Mouse (Mus musculus) adrenal gland (tissue): Measurements from ENCODE around the gene Olfr1061.
"Not testable (repeated sequence)": the region's sequence is repeated elsewhere in the genome, so short reads cannot be mapped to it uniquely, and the experiment has no call there.

ENCODE experiments used
- intact Hi-C: fragments of 180-260 bp; cut with DNase I; formaldehyde crosslinking; loops from one replicate; pipeline ENCODE4 v1.15.1; 2025
- long read RNA-seq, 2 experiments: library from polyadenylated mRNA; unstranded; transcript quantifications; one replicate each; pipeline ENCODE4 v2.0.0; 2020; ENCODE audit warnings: borderline replicate concordance in 1 of 2; ENCODE audit not compliant: insufficient replicate concordance in 1 of 2

The Olfr1061 gene
- long read RNA-seq, experiment 1: 0 reads
- long read RNA-seq, experiment 2: 0 reads

GRCm38 (mm10) chr2:86413950-86414349 lies at the start of gene Olfr1061:
Olfr1061 (minus strand) TSS chr2:86414050.
- intact Hi-C loops: no loop called here

- intact Hi-C loops: no loop called here
These were observed 46.6 kb upstream of the Olfr1061 start for GRCm38 (mm10) chr2:86460434-86460833.

- intact Hi-C loops: no loop called here
These were observed 42.3 kb upstream of the Olfr1061 start, which contains the start of gene Olfr1066 for GRCm38 (mm10) chr2:86456169-86456568. Olfr1066 (minus strand) TSS chr2:86456269.

DNA sequence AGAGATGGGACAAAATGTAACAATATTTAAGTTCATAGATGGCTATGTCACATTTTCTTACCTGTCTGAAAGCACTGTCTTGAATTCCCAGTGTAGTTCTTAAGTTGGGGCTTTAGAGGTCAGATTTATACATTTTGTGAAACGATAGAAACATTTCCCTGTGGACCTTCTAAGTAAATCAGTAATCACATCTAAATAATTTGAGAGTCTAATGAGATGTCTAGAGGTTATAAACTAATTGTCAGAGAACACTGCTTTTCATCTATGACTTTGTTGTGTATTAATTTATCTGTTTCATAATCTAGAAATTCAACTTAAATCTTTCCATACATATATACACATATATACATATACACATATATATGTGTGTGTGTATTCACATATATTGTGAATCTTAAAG lies 36.6 kb upstream of the Olfr1061 start, which contains the start of gene Olfr1065:
Gene Olfr1065 (minus strand): TSS at position 101 of the 400 bp plus-strand sequence.
- intact Hi-C loops: not testable (repeated sequence)

- intact Hi-C loops: not testable (repeated sequence)
These were observed 28.3 kb upstream of the Olfr1061 start for GRCm38 (mm10) chr2:86442101-86442500.

- intact Hi-C loops: not testable (repeated sequence)
These were observed 14.7 kb upstream of the Olfr1061 start for GRCm38 (mm10) chr2:86428511-86428910.

DNA sequence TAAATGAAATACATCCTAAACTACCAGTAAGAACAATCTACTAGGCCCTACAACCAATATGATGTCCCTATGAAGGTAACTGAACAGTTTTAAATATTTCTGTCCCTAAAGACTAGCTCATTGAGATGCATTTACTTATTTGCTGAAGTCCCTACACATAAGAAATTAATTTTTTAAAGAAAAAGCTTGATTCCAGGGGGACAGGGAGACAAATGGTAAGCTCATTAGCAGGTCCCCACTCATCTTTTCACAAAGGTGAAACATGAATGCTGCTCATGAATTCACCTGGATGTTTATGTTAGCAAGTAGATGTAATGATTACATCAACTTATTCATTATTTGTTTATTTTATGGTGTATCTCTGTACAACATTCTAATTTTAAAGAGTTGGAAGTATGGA lies 12.8 kb upstream of the Olfr1061 start, which contains the start of gene Olfr1062:
Gene Olfr1062 (minus strand): TSS at position 101 of the 400 bp plus-strand sequence.
- intact Hi-C loops: not testable (repeated sequence)

- intact Hi-C loops: no loop called here
These were observed 18.7 kb downstream of the Olfr1061 start for GRCm38 (mm10) chr2:86395114-86395513.

GRCm38 (mm10) chr2:86388461-86388860 lies 25.4 kb downstream of the Olfr1061 start, which contains the start of gene Olfr1058:
Olfr1058 (minus strand) TSS chr2:86388561.
- intact Hi-C loops: not testable (repeated sequence)

GRCm38 (mm10) chr2:86378293-86378692 lies 35.6 kb downstream of the Olfr1061 start, which contains the start of gene Olfr1057:
Olfr1057 (minus strand) TSS chr2:86378393.
- intact Hi-C loops: no loop called here

DNA sequence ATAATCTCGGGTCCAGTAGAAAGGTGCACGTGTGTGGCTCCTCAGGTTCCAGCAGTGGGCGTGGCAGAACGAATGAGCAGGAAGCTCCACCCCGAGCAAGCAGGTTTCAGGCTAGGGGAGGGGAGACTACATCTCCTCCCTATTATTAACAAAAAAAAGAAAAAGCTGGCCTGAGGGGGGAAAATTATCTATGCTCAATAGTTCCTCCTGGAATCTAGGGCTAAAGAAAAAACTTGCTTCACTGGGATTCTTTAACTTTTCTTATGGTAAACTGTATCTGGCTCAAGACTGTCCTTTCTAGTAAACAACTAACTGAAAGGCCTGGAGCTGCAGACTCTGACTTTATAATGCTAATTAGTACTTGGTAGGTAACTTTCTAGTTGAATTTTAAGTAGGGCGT lies 47.5 kb downstream of the Olfr1061 start:
- intact Hi-C loops: not testable (repeated sequence)
